Mouse (Mus musculus): ENCODE measurements around the gene Hoxd3.

Hoxd3 gene

DNA sequence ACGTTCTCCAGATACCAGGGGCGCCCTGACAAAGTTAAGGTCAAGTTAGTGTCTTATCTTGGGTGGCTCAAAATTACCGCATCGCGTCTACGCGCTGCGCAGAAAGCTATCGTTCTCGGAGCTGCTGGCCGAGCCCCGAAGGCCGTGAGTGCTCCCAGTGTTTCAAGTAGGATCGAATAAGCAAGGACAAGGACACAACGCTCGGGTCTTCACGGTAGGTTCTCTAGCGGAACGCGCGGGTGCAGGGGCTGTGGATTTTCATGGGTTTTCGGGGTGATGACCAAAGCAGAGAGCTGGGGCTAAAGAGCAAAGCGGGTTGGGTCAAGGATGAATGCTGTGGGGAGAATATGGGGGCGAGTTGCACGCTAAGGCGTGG, 32.1 kb upstream of the Hoxd3 start:
- no peak for DNase-seq (ENCODE audit: low spot score in 2 of 2)

DNA sequence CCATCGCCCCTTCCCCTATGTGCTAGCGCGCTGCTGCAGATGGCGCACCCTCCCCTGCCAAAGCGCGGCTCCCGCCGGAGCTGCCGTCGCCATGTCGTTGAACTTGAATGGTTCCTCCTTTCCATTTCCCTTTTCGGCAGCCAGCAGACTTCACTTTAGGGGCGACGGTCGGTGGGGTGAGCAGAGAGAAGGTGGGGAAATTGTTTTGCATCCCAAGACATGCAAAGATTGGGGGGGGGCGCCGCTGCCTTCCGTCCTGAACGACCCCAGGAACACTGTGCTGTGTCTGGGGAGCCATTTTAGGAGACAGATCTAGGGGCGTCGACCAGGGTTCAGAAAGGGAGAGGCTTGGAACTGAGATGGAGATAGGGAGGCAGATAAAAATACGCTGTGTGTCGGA, 31.7 kb upstream of the Hoxd3 start:
- DNase-seq (ENCODE audit: low spot score in 2 of 2), result no peak

DNA sequence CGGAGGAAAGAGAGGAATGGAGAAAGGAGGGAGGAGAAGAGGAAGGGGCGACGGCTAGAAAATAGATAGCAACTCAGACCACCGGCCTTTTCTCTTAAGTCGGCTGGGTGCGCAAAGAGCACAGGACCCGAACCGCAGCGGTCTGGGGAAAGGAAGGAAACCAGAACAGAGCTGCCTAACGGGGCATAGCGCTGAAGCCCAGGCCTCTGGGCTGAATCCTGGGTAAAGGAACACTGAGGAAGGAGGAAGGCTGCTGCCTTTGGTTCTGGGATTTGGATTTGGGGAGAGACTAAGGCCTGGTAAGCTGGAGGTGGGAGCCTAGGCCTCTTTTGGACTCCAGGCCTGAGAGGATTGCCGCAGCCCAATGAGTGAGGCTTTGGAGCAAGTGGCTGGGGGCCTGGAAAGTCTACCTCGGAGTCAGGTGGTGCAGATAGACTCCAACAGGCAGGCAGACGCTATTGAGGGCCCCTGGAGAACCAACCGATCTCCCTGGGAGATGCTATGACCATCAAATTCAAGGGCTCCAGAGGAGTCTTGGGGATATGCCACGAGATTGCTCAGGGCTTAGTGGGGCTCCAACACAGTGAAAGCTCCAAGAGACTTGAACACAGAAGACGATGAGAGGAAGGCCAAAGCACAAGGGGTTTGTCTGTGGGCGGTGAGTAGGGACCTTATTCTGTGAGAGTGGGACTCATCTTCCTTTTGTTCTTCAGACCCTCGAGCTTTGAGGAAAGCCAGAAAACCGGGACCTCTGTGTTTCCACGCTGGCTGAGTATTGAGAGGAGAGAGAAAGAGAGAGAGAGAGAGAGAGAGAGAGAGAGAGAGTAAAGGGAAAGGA, 30.9 kb upstream of the Hoxd3 start:
- DNase-seq (ENCODE audit: low spot score in 2 of 2), result no peak

DNA sequence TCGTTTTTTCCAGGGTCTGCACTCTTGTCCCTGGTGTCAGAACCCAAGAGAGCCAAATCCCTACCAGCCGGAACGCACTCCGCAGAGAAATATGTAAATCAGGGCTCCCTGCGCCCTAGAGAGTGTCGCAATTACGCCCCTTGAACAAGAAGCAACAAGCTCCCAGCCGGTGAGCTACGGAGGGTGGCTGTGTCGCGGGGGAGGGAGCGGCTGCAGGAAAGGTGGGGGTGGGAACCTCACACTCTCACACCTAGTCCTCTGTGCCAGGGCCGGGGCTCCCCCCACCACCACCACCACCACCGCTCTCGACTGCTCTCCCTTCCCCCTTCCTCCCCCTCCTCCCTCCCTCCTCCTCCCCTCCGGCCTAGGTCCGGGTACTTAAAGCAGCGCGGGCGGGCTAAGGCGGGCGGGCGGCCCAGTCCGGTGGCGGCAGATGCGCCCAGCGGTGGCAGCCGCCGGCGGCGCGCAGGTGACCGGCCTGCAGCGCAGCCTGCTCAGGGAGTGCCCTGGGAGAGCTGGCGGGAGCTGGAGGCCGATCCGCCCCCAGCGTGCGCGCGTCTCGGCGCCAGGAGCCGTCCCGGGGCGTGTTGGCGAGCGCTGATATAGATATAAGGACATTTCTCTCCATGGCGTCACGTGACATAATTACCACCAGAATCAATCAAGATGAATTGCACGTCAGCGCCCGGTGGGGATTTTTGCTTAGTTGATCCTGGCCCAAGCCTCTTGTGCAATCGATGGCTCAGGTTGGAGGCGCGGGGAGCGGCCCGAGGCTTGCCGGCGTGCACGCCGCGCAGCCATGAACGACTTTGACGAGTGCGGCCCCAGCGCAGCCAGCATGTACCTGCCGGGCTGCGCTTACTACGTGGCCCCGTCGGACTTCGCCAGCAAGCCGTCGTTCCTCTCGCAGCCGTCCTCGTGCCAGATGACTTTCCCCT, 29.9 kb upstream of the Hoxd3 start:
- peak in 1 of 2 experiments; percentile 24 for DNase-seq (ENCODE audit: low spot score in 2 of 2)

DNA sequence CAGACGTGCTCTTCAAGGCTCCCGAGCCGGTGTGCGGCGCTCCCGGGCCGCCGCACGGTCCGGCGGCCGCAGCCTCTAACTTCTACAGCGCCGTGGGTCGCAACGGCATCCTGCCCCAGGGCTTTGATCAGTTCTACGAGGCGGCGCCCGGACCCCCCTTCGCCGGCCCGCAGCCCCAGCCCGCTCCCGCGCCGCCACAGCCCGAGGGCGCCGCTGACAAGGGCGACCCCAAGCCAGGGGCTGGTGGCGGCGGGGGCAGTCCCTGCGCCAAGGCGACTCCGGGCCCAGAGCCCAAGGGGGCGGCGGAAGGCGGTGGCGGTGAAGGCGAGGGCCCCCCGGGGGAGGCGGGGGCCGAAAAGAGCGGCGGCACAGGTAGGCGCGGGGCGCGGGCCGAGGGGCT, 28.9 kb upstream of the Hoxd3 start:
- no peak for DNase-seq (ENCODE audit: low spot score in 2 of 2)

DNA sequence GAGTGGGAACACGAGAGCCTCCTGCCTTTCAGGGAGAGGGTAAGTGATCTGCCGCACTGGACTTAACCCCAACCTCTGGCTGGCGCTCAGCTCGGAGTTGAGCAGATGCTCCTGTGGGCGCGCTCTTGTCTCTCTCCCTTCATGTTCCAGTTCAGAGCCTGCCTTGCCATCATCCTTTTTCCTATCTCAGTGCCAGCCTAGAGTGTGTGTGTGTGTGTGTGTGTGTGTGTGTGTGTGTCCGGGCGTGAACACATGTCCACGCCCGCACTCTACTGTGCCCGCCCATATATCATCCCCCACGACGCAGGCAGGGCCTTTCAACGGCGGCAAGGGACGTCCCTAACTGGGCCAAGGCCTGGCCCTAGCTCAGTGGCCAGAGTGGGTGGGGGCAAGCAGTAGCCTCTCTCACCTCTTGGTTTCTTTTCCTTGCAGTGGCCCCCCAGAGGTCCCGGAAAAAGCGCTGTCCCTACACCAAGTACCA, 28.2 kb upstream of the Hoxd3 start:
- DNase-seq (ENCODE audit: low spot score in 2 of 2), result no peak

DNA sequence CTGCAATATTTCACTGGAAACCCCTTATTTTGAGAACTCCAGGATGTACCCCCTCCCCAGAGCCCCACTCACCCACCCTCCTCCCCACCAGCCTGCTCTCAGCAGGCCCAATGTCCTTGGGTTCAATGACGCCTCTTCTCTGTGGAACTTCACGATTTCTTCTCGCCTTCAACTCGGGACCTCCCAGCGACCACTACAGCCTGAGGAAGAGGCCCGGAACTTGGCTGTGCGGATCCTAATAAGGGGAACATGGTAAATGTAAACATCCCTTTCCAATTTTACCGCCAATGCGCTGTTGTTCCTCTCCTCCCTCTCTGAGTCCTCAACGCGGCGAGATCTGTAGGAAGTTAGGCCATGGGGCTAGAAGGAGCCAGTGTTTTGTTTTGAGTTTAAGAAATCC, 27.6 kb upstream of the Hoxd3 start:
- no peak for DNase-seq (ENCODE audit: low spot score in 2 of 2)

DNA sequence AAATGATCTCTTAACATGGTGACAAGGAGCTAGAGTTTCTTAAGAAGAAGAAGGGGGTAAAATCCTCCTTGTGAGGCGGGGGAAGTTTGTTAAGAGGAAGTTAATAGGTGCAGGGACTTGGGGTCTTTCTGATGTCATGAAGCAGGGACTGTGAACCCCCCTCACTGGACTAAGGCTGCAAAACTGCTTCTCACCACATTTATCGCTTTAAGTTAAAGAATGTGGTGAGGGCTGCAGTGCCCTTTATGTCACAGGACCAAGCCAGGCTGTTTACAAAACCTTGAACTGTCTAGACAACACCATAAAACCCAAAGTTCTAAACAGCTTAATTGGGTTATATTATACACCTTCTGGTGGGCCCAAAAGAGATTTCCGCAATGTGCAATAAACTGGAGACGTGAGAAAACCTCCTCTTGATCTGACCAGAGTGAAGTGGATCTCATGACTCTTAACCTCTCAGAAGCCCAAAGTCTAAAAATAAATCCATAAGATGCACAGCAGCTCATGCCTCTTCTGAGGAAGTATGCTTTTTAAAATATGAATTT, 26.6 kb upstream of the Hoxd3 start:
- DNase-seq (ENCODE audit: low spot score in 2 of 2), result no peak

DNA sequence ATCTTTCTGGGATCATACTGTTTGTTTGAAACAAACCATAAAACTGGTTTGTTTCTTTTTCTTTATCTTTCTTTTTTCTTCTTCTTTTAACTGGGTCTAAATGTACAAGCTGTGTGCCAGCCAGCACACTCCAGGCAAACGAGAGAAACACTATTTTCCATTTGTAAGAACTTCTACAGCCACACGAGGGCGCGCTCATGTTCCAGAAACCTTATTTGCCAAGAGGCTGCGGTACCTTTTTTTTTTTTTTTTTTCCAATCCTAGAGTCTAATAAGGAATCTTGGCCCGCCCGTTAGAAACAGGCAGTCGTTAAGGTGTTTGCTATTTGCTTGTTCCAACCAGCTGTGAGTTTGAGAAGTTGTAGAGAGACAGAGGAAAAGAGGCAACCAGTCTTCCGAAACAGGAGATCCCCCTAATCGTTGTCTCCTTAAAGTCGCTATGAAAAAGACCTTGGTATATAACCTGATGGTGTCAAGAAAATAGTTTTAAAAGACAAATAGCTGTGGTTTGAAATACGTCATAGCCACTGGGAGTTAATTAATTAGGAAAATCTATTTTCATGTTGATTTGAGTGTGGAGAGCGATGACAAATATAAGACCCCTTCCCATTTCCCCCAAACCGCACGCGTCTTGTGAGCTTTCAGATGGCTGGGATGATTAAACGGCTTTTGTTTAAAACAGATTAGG, 25.3 kb upstream of the Hoxd3 start:
- DNase-seq (ENCODE audit: low spot score in 2 of 2), result no peak

DNA sequence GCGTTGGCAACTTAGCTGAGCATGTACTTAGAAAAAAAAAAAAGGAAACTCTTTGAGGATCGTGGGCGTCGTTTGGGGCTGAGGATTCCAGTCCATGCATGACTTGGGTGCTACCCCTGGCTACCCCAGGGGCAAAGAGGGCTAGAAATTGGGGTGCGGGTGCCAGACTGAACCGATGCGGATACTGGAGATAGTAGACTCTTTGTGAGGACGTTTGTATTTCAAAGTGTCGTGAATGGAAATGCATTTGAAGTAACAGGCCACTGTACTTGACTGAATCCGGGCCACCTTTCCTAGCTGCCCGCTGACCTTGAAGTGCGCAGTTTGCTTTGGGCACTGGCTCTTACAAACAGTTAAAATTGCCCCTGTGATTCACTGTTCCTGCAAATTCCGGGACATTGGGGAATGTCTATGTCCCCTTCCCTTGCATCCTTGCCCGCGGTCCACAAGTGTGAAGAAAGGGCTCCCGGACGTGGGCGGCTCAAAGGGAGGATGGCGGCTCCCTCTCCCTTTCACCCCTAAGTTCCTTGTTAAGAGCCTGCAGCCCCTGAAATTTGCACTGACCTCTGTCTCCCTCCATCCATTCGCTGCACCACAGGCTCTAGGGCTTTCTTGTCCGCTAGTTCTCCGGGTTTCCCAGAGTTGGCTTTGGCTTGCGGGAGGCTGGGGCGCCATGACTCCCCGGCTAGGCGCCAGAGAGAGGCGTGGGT, 24.6 kb upstream of the Hoxd3 start:
- DNase-seq (ENCODE audit: low spot score in 2 of 2), result no peak

DNA sequence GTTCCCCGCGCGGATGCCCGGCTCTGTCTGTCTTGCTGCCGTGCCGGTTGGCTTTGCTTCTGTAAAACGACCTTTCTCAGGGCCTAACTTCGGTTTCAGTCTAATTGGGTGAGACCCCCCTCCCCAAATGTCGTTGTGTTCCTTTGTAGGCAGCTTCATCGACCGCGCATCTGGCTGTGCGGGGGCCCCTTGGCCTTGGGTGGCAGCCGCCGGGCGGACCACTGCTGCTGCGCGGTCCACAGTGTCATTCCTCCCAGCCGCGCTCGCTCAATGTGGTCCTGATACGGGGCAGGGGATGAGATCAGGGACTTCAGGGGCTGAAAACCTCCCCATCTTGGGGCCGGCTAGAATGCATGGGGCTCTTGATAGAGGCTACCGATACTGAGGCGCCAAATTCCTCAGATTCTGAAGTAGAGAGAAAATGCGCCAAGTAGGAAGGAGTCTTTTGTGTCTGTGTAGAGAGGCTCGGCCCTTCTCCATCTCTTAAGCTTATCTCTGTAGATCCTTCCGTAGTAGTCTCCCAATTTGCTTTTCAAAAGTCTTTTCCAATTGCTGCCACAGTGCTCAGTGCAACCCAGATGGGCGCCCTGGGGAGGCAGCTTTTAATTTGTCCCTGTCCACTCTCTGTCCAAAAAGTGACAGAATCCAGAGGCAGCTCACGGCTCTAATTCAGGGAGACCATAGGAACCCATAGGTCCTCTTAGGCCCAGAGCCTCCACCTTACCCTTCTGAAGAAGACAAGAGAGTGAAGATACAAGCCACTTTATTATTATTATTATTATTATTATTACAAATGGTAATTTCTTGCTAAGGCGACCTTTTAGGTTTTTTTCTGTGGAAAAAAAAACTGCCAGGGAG, 23.8 kb upstream of the Hoxd3 start:
- DNase-seq (ENCODE audit: low spot score in 2 of 2), result no peak

DNA sequence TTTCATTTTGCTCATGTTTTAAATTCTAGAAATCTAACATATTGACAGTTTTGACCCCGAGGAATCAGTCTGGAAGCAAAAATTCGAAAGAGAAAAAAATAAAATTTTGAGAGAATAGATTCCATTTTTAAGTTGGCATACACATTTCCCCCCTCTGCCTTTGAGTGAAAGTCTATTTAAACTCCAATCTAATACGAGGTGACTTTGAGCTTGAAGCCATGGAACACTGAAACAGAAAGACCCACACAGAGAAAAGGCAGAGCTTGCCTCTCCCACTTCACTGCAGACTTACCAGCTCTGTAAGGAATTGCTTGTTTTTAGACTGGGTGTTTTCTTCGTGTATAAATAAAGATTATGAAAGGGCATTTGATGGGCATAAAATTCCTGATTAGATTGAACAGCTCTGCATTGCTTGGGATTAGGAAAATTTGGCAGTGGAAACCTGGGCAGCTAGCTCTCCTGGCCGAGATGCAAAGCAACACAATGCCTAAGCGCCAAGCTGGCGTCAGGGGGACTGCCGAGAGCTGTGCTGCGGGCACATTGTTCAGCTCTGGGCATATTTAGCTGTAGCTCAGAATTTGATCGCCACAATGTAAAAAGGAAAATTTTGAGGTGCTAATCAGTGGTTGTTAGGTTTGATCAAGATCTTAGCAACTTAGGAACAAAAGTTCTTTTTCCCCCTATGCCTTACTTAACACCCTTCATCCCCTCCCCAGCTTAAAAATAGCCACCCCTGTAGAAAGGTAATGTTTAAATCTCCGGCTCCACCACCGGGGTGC, 22.7 kb upstream of the Hoxd3 start:
- no peak for DNase-seq (ENCODE audit: low spot score in 2 of 2)

DNA sequence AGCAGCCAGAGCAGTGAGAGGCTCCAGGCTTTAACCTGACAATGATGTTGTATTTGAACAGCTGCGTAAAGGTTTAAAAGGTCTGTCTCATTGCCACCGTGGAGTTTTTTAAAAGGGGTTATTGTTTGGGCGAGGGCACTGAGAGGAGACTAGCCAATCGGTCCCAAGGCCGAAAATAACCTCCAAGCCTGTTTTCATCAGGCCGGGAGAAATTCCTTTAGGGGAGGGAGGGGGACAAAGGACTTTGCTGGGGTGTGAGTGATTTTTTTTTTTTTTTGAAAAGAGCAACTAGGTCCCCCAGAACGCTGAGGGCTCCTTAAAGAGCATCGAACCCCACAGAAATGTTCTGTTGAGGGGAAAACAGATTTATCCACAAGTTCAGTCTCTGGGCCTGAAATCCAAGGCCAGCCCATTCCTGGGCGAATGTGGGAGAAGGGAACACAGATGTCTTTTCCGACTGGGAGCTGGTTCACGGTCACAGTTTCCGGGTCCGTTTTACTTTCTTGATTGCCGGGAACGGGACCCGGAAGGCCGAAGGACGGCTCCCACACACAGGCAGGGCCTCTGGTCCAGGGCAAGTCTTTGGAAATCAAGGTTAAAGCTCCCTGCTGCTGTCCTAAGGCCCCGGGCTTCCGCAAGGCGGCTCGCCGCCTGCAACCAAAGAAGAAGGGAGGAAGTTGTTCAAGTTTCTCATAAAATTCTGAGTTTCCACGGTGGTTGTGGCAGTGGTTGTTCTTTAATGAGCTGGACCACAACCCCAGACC, 22.0 kb upstream of the Hoxd3 start:
- DNase-seq (ENCODE audit: low spot score in 2 of 2), result no peak

DNA sequence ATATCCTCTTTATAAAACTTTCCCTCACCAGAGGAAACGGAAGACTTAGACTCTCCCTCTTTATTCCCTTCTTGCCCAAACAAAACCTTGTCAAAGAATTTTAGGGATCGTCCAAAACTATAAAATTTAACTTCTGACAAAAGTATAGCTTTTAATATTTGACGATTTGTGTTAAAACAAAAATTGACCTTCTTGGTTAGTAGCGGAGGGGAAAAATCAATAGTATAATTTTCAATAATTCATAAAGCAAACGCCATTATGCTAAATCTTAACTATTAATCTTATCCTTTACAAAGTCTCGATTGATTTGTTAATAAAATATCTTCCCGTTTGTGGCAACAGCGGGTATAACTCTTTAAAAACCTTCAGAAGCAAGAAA, 21.4 kb upstream of the Hoxd3 start:
- DNase-seq (ENCODE audit: low spot score in 2 of 2), result no peak

DNA sequence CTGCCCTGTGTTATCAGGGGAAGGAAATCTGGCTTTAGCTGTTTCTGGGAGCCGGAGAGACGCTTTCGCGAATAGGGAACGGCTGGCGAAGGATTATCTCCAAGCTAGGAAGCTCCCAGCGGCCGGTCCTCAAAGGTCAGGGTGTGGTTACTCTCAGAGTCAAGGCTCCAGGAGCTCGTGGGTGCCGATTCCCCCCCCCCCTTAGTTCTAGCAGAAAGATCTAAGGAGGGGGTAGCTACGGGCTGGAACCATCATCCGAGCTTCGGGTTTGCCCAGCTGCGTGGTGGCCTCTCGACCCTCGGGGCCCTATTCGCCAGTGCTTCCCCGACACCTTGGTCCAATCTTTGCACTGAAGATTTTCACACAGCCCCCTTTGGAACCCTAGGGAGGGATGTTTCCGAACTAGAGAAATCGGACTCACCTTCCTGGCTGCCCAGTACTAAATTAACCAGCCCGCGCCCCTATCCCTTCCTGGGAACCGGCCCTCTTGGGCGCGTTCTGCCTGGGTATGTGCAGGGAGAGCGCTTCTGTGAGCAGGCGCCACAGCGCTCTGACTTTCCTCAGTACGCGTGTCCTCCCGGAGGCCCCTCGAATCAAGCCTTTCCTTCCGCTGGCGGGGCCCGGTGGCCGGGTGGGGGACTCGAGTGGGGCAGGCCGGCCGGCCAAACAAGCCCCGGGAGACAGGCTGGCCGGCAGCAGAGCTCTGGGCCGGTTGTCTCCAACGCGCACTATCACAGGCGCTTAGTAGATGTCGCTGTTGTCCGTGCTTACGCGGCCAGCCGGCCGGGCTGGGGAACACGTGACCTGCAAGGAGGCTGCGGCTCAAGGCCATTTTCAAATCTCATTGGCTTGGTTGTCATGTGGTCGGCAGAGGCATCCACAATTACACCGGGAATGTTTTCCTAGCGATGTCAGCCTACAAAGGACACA, 20.4 kb upstream of the Hoxd3 start, which contains the start of gene Hoxd10:
TSS of gene Hoxd10 (plus strand) at position 903 of the 930 bp plus-strand sequence.
- DNase-seq (ENCODE audit: low spot score in 2 of 2), result peak in 1 of 2 experiments; percentile 31

DNA sequence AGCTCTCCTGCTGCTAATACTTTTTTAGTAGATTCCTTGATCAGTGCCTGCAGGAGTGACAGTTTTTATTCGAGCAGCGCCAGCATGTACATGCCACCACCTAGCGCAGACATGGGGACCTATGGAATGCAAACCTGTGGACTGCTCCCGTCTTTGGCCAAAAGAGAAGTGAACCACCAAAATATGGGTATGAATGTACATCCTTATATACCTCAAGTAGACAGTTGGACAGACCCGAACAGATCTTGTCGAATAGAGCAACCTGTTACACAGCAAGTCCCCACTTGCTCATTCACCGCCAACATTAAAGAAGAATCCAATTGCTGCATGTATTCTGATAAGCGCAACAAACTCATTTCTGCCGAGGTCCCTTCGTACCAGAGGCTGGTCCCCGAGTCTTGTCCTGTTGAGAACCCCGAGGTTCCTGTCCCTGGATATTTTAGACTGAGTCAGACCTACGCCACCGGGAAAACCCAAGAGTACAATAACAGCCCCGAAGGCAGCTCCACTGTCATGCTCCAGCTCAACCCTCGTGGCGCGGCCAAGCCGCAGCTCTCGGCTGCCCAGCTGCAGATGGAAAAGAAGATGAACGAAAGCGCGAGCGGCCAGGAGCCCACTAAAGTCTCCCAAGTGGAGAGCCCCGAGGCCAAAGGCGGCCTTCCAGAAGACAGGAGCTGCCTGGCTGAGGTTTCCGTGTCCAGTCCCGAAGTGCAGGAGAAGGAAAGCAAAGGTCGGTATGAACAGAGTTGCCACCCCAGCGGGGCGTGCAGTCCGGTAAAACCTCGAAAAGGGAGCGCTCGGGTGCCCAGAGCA, 19.5 kb upstream of the Hoxd3 start:
- DNase-seq (ENCODE audit: low spot score in 2 of 2), result no peak
